Mouse (Mus musculus) hindbrain, embryonic 11.5 days (tissue): ENCODE data around the gene Eral1. TPM values are rescaled to one million over a fixed set of nuclear protein-coding genes. Genes with fewer than 3 reads are reported as not detected.
A peak's percentile ranks its signal among the peaks of the same experiment; 100 is the strongest.

Source experiments
- ATAC-seq: fragments of 200-750 bp; cut with Nextera tagmentation; 2 replicates; pipeline ENCODE4 v1.8.0; 2017; ENCODE audit warnings: mild to moderate bottlenecking, moderate TSS enrichment, moderate library complexity; ENCODE audit not compliant: low FRiP score
- DNase-seq: peaks from one replicate; pipeline ENCODE4 v3.0.0-alpha.2; 2015; ENCODE audit warnings: low spot score
- H3K27ac ChIP-seq: fragments of 300-500 bp; sonication (generic); 2 replicates; pipeline ENCODE4 v1.5.1; 2014; ENCODE audit warnings: mild to moderate bottlenecking, low read depth, low read length
- H3K27me3 ChIP-seq: fragments of 300-500 bp; sonication (generic); 2 replicates; pipeline ENCODE4 v1.6.1; 2014; ENCODE audit warnings: mild to moderate bottlenecking, low read length, moderate library complexity, mixed read lengths; ENCODE audit not compliant: control insufficient read depth, insufficient read depth
- H3K36me3 ChIP-seq: fragments of 300-500 bp; sonication (generic); 2 replicates; pipeline ENCODE4 v1.6.1; 2014; ENCODE audit warnings: mild to moderate bottlenecking, low read length, moderate library complexity, mixed read lengths; ENCODE audit not compliant: control insufficient read depth, insufficient read depth
- H3K4me1 ChIP-seq: fragments of 300-500 bp; sonication (generic); replicated peaks from 2 replicates; pipeline ENCODE4 v1.6.1; 2014; ENCODE audit warnings: low read length, mixed read lengths; ENCODE audit not compliant: control insufficient read depth, insufficient read depth
- H3K4me2 ChIP-seq: fragments of 300-500 bp; sonication (generic); replicated peaks from 2 replicates; pipeline ENCODE4 v1.6.1; 2014; ENCODE audit warnings: mild to moderate bottlenecking, low read depth, low read length
- H3K4me3 ChIP-seq: fragments of 300-500 bp; sonication (generic); 2 replicates; pipeline ENCODE4 v1.5.1; 2014; ENCODE audit warnings: low read depth, low read length
- H3K9ac ChIP-seq: fragments of 300-500 bp; sonication (generic); 2 replicates; pipeline ENCODE4 v1.6.1; 2014; ENCODE audit warnings: low read depth, low read length
- H3K9me3 ChIP-seq: fragments of 300-500 bp; sonication (generic); 2 replicates; pipeline ENCODE4 v1.6.1; 2016; ENCODE audit warnings: low read length; ENCODE audit not compliant: control insufficient read depth
- WGBS: fragments of 180-500 bp; shearing (Covaris S2); extraction: QIAGEN DNeasy Blood & Tissue Kit; methylation state at CpG from one replicate; pipeline ENCODE4 v1.1.7; 2014; 5-methylcytosine and 5-hydroxymethylcytosine counted together
- polyA plus RNA-seq: library from polyadenylated mRNA; unstranded; fragments of >200 nt; fragmentation: Nextera tagmentation; extraction: Ambion mirVana; gene quantifications from 2 replicates; pipeline ENCODE4 v1.2.1, GENCODE M21; 2014

Eral1 gene
- polyA plus RNA-seq, 1 experiment from 2014 or later: 31.9 TPM

DNA sequence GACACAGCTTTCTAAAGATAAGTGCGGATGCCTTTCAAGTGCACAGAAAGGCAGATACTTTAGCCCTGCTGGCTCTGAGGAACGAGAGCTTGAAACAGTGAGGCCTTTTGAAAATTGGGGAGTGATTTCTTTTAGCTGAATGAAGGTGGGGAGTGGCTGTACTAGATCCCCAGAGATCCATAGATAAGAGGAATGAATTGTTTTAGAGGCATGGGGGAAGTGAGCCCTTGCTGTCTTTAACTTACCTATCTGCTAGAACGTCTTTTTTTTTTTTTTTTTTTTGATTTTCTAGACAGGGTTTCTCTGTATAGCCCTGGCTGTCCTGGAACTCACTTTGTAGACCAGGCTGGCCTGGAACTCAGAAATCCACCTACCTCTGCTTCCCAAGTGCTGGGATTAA is 16.9 kb upstream of the Eral1 start:
- no peaks in the 10 kb centered on the region for H3K27me3 ChIP-seq
- ATAC-seq: no peak
- no peaks in the 10 kb centered on the region for H3K4me1 ChIP-seq
- no peak for DNase-seq
- no peak overlapping the region for H3K27ac ChIP-seq
- 0 out of 2 replicates have a peak overlapping the region, but pooled peaks have one; percentile 4 for H3K4me2 ChIP-seq
- H3K9ac ChIP-seq: no peak overlapping the region
- WGBS: 68% methylated on average over 3 of the region's 3 CpGs
- no peak overlapping the region for H3K4me3 ChIP-seq
- H3K36me3 ChIP-seq: no peaks in the 10 kb centered on the region
- no peaks in the 10 kb centered on the region for H3K9me3 ChIP-seq

DNA sequence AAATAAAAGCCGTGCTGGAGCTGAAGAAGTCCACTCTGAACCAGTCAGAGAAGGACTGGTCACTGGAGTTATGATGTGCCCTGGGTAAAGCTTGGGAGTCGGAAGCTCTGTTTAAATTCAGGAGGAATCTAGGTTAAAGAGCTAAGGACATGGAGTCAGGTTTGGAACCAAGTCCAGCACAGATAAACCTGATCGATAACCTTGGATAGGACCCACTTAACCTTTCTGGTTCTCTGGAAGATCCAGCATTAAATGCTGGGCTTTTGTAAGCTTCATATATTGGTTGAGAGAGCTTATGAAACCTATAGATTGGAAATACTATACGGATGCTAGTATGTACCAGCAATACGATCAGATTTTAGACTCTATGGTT is 14.9 kb upstream of the Eral1 start:
- no peaks in the 10 kb centered on the region for H3K9me3 ChIP-seq
- DNase-seq (no peak), ATAC-seq (no peak)
- H3K27me3 ChIP-seq: no peaks in the 10 kb centered on the region
- H3K36me3 ChIP-seq: no peaks in the 10 kb centered on the region
- H3K4me2 ChIP-seq: peak overlapping the region; percentile 57
- no peaks in the 10 kb centered on the region for H3K4me1 ChIP-seq
- peak overlapping the region; percentile 74 for H3K27ac ChIP-seq
- H3K9ac ChIP-seq: peak overlapping the region; percentile 81
- peak overlapping the region; percentile 63 for H3K4me3 ChIP-seq
- WGBS: 29% methylated on average over 5 of the region's 5 CpGs

DNA sequence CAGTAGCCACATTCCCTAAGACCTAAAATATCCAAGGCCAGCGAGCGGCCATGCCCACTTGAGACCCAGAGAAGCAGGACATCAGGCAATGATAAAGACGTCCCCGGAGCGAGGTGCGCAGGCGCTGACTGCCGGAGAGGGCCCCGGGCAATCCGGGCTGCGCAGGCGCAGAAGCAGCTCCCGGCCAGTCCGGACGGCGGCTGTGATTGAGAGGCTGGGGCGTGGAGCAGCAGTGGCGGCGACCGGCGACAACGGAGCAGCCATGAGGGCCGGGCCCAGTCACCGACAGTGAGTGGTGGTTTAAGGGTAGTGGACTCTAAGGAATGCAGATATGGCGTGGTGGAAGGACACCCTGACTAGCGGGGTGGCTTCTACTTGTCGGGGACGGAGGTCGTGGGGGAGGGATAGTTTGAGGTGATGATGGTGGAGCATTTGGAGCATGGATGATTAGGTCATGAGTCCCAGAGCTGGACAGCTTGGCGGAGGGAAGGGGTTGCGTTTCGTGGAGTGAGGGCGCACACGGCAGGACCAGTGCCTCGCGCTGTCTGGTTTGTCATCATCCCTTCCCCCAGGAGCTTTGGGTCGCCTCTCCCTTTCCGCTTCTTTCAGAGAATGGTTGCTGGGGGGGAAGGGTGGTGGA is 14.4 kb upstream of the Eral1 start, which contains the start of gene Fam222b:
Gene Fam222b (plus strand): TSS at position 157 of the 640 bp plus-strand sequence.
- Histone ChIP-seq H3K27me3 (no peaks in the 10 kb centered on the region), H3K4me3 (peak within 1 kb of the TSS; percentile 63), H3K27ac (peak within 1 kb of the TSS; percentile 74), H3K36me3 (no peaks in the 10 kb centered on the region), H3K9me3 (no peaks in the 10 kb centered on the region), H3K4me2 (peak within 1 kb of the TSS; percentile 57), H3K9ac (peak within 1 kb of the TSS; percentile 81), H3K4me1 (no peaks in the 10 kb centered on the region)
- peak; percentile 94 for ATAC-seq
- DNase-seq: peak; percentile 95
- under 1% methylated on average over 38 of the region's 38 CpGs for WGBS

DNA sequence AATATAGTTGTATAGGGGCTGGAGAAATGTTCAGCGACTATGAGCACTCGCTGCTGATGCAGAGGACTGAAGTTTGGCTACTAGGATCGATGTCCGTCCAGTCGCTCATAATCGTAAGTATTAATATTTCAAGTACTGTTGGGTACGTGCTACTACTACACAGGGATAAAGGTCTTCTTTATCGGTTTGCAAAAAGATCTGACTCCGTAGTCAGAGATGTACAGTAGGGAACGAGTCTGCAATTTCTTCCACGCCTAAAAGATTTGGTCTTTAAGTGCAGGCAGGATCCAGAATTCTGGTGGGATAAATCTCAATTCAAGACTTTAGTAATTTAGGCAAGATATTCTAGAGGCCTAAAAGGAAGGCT is 13.9 kb upstream of the Eral1 start:
- 62% methylated on average over 11 of the region's 11 CpGs for WGBS
- H3K9me3 ChIP-seq: no peaks in the 10 kb centered on the region
- ATAC-seq (peak; percentile 10; the same call in 1 of the 2 replicates), DNase-seq (no peak)
- H3K4me2 ChIP-seq: peak overlapping the region; percentile 57; the same call in 1 of the 2 replicates
- peak overlapping the region; percentile 63 for H3K4me3 ChIP-seq
- H3K27ac ChIP-seq: no peak overlapping the region
- H3K27me3 ChIP-seq: no peaks in the 10 kb centered on the region
- H3K4me1 ChIP-seq: no peaks in the 10 kb centered on the region
- H3K9ac ChIP-seq: peak overlapping the region; percentile 40; the same call in 1 of the 2 replicates
- no peaks in the 10 kb centered on the region for H3K36me3 ChIP-seq

DNA sequence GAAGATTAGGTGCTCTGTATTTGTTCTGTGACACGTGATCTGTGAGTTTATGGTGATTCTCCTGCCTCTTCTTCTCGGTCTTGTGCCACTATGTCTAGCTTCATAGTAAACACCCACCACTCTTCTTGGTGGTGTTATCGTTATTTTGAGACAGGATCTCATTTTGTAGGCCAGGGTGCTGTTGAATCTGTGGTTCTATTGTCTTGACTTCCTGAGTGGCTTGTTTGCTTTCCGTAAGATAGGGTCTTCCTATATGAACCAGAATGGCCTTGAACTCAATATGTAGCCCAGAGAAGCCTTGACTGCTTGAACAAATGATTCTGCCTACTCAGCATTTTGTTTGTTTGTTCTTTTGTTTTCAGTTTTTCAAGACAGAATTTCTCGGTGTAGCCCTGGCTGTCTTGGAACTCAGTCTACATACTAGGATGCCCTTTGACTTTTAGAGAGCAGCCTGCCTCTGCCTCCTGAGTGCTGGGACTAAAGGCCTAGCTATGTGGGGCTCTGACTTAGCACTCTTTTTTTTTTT is 7.6 kb upstream of the Eral1 start:
- ATAC-seq (no peak), DNase-seq (no peak)
- WGBS: 86% methylated on average over 5 of the region's 5 CpGs
- H3K4me1 ChIP-seq: no peaks in the 10 kb centered on the region
- H3K9ac ChIP-seq: no peak overlapping the region
- no peaks in the 10 kb centered on the region for H3K9me3 ChIP-seq
- H3K4me2 ChIP-seq: no peak overlapping the region
- H3K27ac ChIP-seq: no peak overlapping the region
- no peaks in the 10 kb centered on the region for H3K36me3 ChIP-seq
- no peaks in the 10 kb centered on the region for H3K27me3 ChIP-seq
- H3K4me3 ChIP-seq: no peak overlapping the region

DNA sequence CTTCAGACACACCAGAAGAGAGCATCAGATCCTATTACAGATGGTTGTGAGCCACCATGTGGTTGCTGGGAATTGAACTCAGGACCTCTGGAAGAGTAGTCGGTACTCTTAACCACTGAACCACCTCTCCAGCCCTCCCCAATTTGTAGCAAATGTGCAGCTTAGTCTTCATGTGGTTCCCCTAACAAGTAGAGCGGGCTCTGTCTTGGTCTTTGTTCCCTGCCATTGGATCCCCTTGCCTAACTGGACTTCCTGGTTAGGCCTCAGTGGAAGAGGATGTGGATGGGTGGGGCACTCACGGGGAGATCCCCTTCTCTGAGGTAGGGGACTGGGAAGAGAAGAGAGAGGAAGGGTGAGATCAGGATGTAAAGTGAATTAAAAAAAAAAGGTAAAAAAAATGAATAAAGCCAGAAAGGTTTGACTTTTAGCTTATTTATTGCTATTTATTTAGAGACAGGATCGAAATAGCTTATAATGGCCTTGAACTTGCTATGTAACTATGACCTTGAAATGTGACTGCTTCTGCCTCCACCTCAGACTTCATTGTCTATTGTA is 6.8 kb upstream of the Eral1 start:
- no peak for ATAC-seq
- no peaks in the 10 kb centered on the region for H3K27me3 ChIP-seq
- H3K4me1 ChIP-seq: no peaks in the 10 kb centered on the region
- no peak overlapping the region for H3K4me2 ChIP-seq
- no peak for DNase-seq
- no peaks in the 10 kb centered on the region for H3K36me3 ChIP-seq
- 82% methylated on average over 4 of the region's 4 CpGs for WGBS
- H3K9me3 ChIP-seq: no peaks in the 10 kb centered on the region
- no peak overlapping the region for H3K4me3 ChIP-seq
- H3K27ac ChIP-seq: no peak overlapping the region
- no peak overlapping the region for H3K9ac ChIP-seq

DNA sequence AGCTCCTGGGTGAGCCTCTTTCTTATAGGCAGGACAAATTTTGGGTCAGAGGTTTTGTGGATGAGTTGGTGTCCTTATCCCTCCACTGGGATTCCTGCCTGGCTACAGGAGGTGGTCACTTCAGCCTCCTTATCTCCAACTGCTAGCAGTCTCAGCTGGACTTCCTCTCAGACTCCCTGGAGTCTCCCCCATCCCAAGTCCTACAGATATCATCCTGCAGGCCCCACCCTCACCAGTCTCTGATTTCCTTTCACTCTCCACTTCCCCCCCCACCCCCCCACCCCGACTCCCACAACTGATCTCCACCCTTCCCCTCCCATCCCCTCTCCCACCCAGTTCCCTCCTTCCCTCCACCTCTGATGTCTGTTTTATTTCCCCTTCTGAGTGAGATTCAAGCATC is 3.4 kb upstream of the Eral1 start:
- 38% methylated on average over 1 of the region's 1 CpGs for WGBS

DNA sequence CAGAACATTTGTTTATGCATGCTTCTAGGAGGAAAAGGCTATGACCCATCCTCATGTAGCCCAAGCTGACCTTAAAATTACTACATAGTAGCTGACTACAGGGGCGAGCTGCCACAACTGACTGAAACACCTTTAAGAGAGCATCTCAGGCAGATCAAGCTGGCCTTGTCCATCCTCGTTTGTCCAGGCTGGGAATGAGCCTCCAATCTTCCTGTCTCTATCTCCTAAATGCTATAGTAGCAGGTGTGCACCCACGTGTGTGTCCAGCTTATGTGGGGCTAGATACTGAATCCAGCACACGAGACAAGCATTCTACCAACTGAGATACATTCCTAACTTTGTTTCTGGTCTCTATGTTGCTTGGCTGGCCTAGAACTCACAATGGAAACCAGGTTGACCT is 5.5 kb downstream of the Eral1 start:
- H3K36me3 ChIP-seq: 0 out of 2 replicates have a peak, but pooled peaks cover 5% of the 10 kb centered on the region

More for the DNA sequence above, 3.4 kb upstream of the Eral1 start:
- no peaks in the 10 kb centered on the region for H3K27me3 ChIP-seq
- no peaks in the 10 kb centered on the region for H3K9me3 ChIP-seq
- H3K4me2 ChIP-seq: no peak overlapping the region
- H3K36me3 ChIP-seq: no peaks in the 10 kb centered on the region
- H3K27ac ChIP-seq: no peak overlapping the region
- H3K4me3 ChIP-seq: no peak overlapping the region
- DNase-seq (no peak), ATAC-seq (no peak)
- no peak overlapping the region for H3K9ac ChIP-seq
- no peaks in the 10 kb centered on the region for H3K4me1 ChIP-seq

DNA sequence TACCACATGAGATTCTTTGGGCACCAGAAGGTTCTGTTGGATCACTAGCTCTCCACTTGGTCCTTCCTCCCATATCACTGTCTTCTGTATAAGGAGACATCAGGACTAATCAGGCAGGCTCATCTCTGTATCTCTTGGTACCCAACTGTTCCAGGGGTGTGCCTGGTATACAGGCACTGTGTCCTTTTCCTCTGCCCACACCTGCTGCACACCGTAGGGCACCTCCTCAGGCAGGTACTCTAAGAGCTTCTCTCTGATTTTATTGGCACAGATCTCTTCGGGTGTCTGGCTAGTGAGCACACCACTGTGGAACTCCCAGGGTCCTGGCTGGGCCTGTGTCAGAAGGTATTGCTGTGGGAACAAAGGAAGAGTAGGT is 5.9 kb downstream of the Eral1 start:
- Histone ChIP-seq H3K4me3 (no peak overlapping the region), H3K36me3 (0 out of 2 replicates have a peak, but pooled peaks cover 5% of the 10 kb centered on the region), H3K4me1 (no peaks in the 10 kb centered on the region), H3K4me2 (no peak overlapping the region), H3K9ac (no peak overlapping the region), H3K27me3 (no peaks in the 10 kb centered on the region), H3K9me3 (no peaks in the 10 kb centered on the region), H3K27ac (no peak overlapping the region)
- DNase-seq (no peak), ATAC-seq (no peak)
- WGBS: 91% methylated on average over 2 of the region's 2 CpGs

More for the DNA sequence above, 5.5 kb downstream of the Eral1 start:
- Histone ChIP-seq H3K4me3 (no peak overlapping the region), H3K4me2 (no peak overlapping the region), H3K9ac (no peak overlapping the region), H3K4me1 (no peaks in the 10 kb centered on the region), H3K27me3 (no peaks in the 10 kb centered on the region), H3K9me3 (no peaks in the 10 kb centered on the region), H3K27ac (no peak overlapping the region)
- 90% methylated on average over 4 of the region's 4 CpGs for WGBS
- no peak for ATAC-seq
- no peak for DNase-seq
